Mouse (Mus musculus) CD8-positive naive resting alpha-beta T cell, adult 57 days (primary cell): Measurements from ENCODE around the gene Syp. TPM values are rescaled to one million over a fixed set of nuclear protein-coding genes. Genes with fewer than 3 reads are reported as not detected.

Experiments used
- total RNA-seq: library from RNA; stranded (reverse); gene quantifications from one replicate; pipeline ENCODE4 v1.2.4, GENCODE M21; 2023

Gene Syp
- total RNA-seq, result 0.49 TPM

GRCm38 (mm10) chrX:7638401-7639091 lies at the start of gene Syp:
Gene Syp (plus strand): TSS chrX:7638471.

DNA sequence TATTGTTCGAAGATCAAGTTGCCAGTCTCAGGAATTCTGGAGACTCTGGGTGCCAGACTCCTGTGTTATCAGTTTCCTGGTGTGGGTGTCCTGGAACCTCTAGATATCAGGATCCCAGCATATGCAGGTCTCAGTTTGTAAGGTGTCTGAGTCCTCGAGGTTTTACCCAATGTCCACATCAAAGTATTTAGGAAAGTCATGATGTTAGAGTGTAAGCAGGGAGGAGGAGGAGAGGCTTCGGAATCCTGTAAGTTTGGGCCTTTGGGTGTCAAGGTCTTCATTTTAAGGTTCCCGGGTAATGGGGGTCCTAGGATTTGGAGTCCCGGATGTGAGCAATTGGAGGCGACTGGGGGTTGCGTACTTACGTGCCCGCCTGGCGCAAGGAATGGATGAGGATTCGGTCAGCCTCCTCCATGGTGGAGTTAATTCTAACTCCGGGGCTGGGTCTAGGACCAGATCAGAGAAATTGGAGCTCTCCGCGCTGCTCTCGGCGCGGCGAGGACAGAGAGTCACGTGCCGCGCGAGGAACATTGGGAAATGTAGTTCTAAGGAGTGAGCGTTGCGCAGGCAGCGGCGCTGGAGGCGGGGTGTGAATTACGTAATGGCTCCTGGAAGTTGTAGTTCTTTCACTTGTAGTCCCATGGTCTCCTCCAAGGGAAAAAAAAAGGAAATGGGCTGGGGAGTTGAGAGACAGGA lies 33.2 kb upstream of the Syp start, which contains the start of gene Ccdc22:
Gene Ccdc22, minus strand, starts transcription at position 639 of the 696 bp plus-strand sequence.

DNA sequence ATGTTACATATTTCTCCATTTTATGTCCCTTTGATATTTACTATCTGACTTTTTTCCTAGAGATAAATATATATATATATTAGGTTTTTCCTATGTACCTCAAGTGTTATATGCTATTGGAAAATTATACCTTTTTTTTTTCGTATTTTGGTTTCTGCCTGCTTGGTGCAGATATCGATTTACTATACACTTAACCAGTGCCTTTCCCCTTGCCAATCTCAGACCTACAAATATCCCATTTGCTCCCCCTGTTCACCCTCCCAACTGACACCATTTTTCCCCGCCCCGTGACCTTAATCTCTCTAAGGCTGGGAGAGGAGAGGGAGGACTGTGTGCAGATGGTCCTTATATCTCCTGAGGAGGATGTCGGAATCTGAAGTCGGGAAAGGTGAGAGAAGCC lies 31.5 kb upstream of the Syp start, which contains the start of gene Cacna1f:
Gene Cacna1f, plus strand, starts transcription at position 301 of the 400 bp plus-strand sequence.

GRCm38 (mm10) chrX:7657221-7657639 lies 19.0 kb downstream of the Syp start, which contains the start of gene Prickle3:
Gene Prickle3 (plus strand): TSS chrX:7657260.

DNA sequence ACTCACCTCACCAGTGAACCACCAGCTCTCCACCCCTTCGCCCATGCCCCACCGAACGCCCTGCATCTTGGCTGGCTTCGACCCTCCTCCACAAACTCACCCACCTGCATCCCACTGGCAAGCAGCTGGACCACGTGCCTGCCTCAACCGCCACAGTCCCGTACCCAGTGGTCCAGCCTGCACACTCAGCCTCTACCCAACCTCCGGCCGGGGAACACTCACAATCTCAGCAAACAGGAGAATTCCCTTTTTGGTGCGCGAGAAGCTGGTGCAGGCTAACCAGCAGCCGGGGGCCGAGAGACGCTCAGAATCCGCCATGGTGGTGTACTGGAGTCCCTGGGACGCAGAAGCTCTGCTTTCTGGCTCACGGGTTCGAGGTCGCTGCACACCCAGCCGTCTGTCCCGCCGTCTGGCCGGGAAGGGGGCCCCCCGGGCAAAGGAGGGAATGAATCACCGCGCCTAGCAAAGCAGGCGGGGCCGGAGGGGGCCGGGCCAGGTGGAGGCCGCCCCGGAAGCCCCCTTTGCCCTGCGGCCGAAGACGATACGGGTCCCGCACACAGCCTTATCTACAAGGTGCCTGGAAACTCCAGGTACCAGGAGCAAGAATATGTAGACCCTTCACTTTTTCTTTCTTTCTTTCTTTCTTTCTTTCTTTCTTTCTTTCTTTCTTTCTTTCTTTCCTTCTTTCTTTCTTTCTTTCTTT lies 32.8 kb downstream of the Syp start, which contains the start of gene Plp2:
Gene Plp2, minus strand, starts transcription at position 470 of the 703 bp plus-strand sequence.

DNA sequence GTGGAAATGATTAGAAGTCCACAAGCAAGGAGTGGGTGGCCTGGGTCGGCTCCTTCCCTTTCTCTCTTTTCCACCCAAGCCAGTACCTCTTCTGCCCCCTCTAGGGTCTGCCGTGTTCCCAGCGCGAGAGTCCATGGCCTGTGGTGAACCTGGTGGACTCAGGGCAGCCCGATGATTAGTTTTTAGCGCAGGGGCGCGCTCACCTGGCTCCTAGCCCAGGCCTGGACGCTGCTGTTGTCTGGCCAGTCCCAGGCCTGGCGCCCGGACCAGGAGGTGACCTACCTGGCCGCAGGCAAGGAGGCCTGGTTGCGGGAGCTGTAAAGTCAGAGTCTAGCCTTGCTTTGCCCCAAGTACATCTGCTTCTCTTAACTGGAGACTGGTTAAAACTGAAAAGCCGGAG lies 42.6 kb downstream of the Syp start, which contains the start of gene Magix:
Gene Magix, minus strand, starts transcription at position 388 of the 400 bp plus-strand sequence.

GRCm38 (mm10) chrX:7696954-7697381 lies 58.7 kb downstream of the Syp start, which contains the start of gene Gpkow:
Gene Gpkow (plus strand): TSS chrX:7697131.

Other genes with a start within 250 kb of the Syp start
- gene Foxp3, start 64.8 kb upstream of the Syp start, total RNA-seq, result 1.1 TPM
- 18.8 TPM for gene Ppp1r3f, start 64.2 kb upstream of the Syp start, total RNA-seq
- gene Ccdc22, start 33.0 kb upstream of the Syp start, total RNA-seq, result 27.6 TPM
- not detected for gene Cacna1f, start 31.4 kb upstream of the Syp start, total RNA-seq
- gene Prickle3, start 18.8 kb downstream of the Syp start, total RNA-seq, result 31.4 TPM
- gene Plp2, start 32.9 kb downstream of the Syp start, total RNA-seq, result 43.3 TPM
- not detected for gene Magix, start 42.8 kb downstream of the Syp start, total RNA-seq
- gene Gpkow, start 58.7 kb downstream of the Syp start, total RNA-seq, result 49.5 TPM
- 111 TPM for gene Wdr45, start 75.9 kb downstream of the Syp start, total RNA-seq
- gene Gm45208, start 83.8 kb downstream of the Syp start, total RNA-seq, result not detected
- 17.0 TPM for gene Praf2, start 90.0 kb downstream of the Syp start, total RNA-seq
- gene Ccdc120, start 112.4 kb downstream of the Syp start, total RNA-seq, result not detected
- 22.2 TPM for gene Tfe3, start 124.1 kb downstream of the Syp start, total RNA-seq
- gene Gripap1, start 151.3 kb downstream of the Syp start, total RNA-seq, result 175 TPM
- 0.80 TPM for gene Kcnd1, start 183.8 kb downstream of the Syp start, total RNA-seq
- 214 TPM for gene Otud5, start 202.9 kb downstream of the Syp start, total RNA-seq
- 121 TPM for gene Pim2, start 239.8 kb downstream of the Syp start, total RNA-seq
- gene Slc35a2, start 245.6 kb downstream of the Syp start, total RNA-seq, result 38.3 TPM